Mouse (Mus musculus) G1E (cell line): ENCODE measurements around the gene Ccdc62.

ENCODE experiments used
- CTCF ChIP-seq: IDR thresholded peaks from 2 replicates; pipeline ENCODE4 v1.5.1; 2012; ENCODE audit warnings: low read depth, low read length, inconsistent platforms, mixed read lengths
- GATA1 ChIP-seq: IDR thresholded peaks from 2 replicates; pipeline ENCODE4 v1.6.1; 2012; ENCODE audit warnings: borderline replicate concordance, low read length, inconsistent platforms, mixed read lengths
- GATA2 ChIP-seq: IDR thresholded peaks from 2 replicates; pipeline ENCODE4 v1.6.1; 2012; ENCODE audit warnings: low read depth, low read length, inconsistent platforms, borderline replicate concordance
- POLR2AphosphoS5 ChIP-seq: IDR thresholded peaks from 2 replicates; pipeline ENCODE4 v1.6.1; 2012; ENCODE audit warnings: low read depth, low read length, inconsistent platforms; ENCODE audit not compliant: insufficient replicate concordance
- TAL1 ChIP-seq: conservative IDR thresholded peaks from 2 replicates; pipeline ENCODE4 v1.6.1; 2012; ENCODE audit warnings: low read depth, low read length, inconsistent platforms, mixed read lengths

DNA sequence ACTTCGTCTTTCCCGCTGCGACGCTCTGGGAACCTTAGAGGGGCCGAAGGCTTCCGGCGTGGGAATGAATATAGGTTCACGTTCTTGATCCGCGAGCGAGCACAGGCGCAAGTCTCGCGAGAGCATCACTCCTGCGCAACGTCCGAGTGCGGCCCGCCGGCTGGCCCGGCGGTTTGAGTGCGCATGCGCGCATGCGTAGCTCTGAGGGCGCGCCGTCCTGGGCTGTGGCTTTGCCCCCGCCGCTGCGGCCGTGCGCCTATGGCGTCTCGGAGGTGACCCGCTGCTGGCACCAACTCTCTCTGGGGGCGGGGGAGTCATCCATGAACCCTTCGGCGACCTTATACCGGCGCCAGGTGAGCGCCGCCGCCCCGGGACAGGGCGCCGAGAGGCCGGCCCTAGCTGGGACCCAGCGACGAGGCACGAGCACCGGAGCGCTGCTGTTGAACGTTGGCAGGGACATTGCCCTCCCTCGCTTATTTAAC lies at the start of gene Ccdc62:
- TF ChIP-seq CTCF (no peak), POLR2AphosphoS5 (no peak), GATA1 (no peak), TAL1 (no peak), GATA2 (no peak)
